13 mouse cellular contexts compared by ENCODE assay signal in genomic region chr13:49360906-49361406, GRCm38 (mm10). TPM values are rescaled to one million over a fixed set of nuclear protein-coding genes. Genes with fewer than 3 reads are reported as not detected.
DNase-seq lines count a peak whose midpoint lies in the region; ATAC-seq lines count a peak whose summit lies in the region.
"Had no signal": no experiment of that assay in that cellular context is flagged by ENCODE, and none has a peak within 500 bp of the region (broad histone marks: within the 10 kb centered on the region; RNA-seq: fewer than 3 reads in every experiment).

No protein-coding gene starts in this region.

- H3K27me3 ChIP-seq in lung, embryonic 16.5 days (ENCODE audit: control insufficient read depth, insufficient read depth, low read depth, low read length), result no peaks in the 10 kb centered on the region
- H3K27me3 ChIP-seq in heart, embryonic 14.5 days (ENCODE audit: control insufficient read depth, insufficient read depth, low read length), result no peaks in the 10 kb centered on the region
- H3K27me3 ChIP-seq: embryonic facial prominence, embryonic 12.5 days had no signal

- peak overlapping the region; percentile 33; the same call in 1 of the 2 replicates for H3K9ac ChIP-seq in lung, embryonic 16.5 days (ENCODE audit: low read length)
- H3K9ac ChIP-seq in heart, embryonic 14.5 days (ENCODE audit: low read length), result peak overlapping the region; percentile 44
- H3K9ac ChIP-seq: embryonic facial prominence, embryonic 12.5 days had no signal

- ATAC-seq in lung, embryonic 16.5 days (ENCODE audit: low read depth), result no peak
- 0 out of 2 replicates have a peak, but pooled peaks have one; percentile 19 for ATAC-seq in heart, embryonic 14.5 days (ENCODE audit: insufficient number of reproducible peaks, insufficient read depth, low FRiP score, low read depth)
- ATAC-seq in megakaryocyte-erythroid progenitor cell, adult 5-6 weeks (replicated peaks; ENCODE audit: low FRiP score, low TSS enrichment, poor library complexity, severe bottlenecking), result 0 out of 2 replicates have a peak, but pooled peaks have one; percentile 31

- H3K4me2 ChIP-seq in lung, embryonic 16.5 days (ENCODE audit: low read depth, low read length), result no peak overlapping the region
- peak overlapping the region; percentile 59 for H3K4me2 ChIP-seq in heart, embryonic 14.5 days (ENCODE audit: low read length)
- H3K4me2 ChIP-seq: embryonic facial prominence, embryonic 12.5 days had no signal

- WGBS in lung, embryonic 16.5 days, result 12% methylated on average over 3 of the region's 3 CpGs
- 3% methylated on average over 3 of the region's 3 CpGs for WGBS in heart, embryonic 14.5 days

- intact Hi-C loops in heart, postnatal 14 days (cut with DNase I), result no loop called here

- H3K4me3 ChIP-seq in lung, embryonic 16.5 days (ENCODE audit: low read length), result no peak overlapping the region
- H3K4me3 ChIP-seq in heart, embryonic 14.5 days (ENCODE audit: control insufficient read depth in 1 of 2, insufficient read depth in 1 of 2, low read depth in 1 of 2, low read length in 2 of 2), result 0 out of 4 replicates have a peak overlapping the region, but pooled peaks of 1 of the 2 experiments have one; percentile 13
- H3K4me3 ChIP-seq: embryonic facial prominence, embryonic 12.5 days had no signal

- H3K36me3 ChIP-seq in lung, embryonic 16.5 days (ENCODE audit: control insufficient read depth, insufficient read depth, low read length), result no peaks in the 10 kb centered on the region; the same call in 1 of the 2 replicates
- H3K36me3 ChIP-seq in heart, embryonic 14.5 days (ENCODE audit: control insufficient read depth, insufficient read depth, low read length), result peaks cover 8% of the 10 kb centered on the region

- no peaks in the 10 kb centered on the region for H3K9me3 ChIP-seq in lung, embryonic 16.5 days (ENCODE audit: control insufficient read depth, low read length)
- H3K9me3 ChIP-seq in heart, embryonic 14.5 days (ENCODE audit: control insufficient read depth, low read length), result no peaks in the 10 kb centered on the region
- H3K9me3 ChIP-seq: embryonic facial prominence, embryonic 12.5 days; G1E had no signal

- peak overlapping the region; percentile 61 for H3K27ac ChIP-seq in lung, embryonic 16.5 days (ENCODE audit: low read length)
- H3K27ac ChIP-seq in heart, embryonic 14.5 days (replicated peaks in 1 of 2; ENCODE audit: control insufficient read depth in 1 of 2, insufficient read depth in 1 of 2, low read depth in 2 of 2, low read length in 2 of 2), result peak overlapping the region; percentile 95 to 98
- H3K27ac ChIP-seq: embryonic facial prominence, embryonic 12.5 days had no signal

- H3K4me1 ChIP-seq in lung, embryonic 16.5 days (replicated peaks; ENCODE audit: control insufficient read depth, insufficient read depth, low read length), result peaks cover 17% of the 10 kb centered on the region
- peaks cover 29 to 58% of the 10 kb centered on the region in 2 experiments for H3K4me1 ChIP-seq in heart, embryonic 14.5 days (ENCODE audit: control insufficient read depth in 2 of 2, insufficient read depth in 2 of 2, low read length in 2 of 2)

- peak; percentile 76 to 80 for DNase-seq in heart, adult 18-20 months
- no peak for DNase-seq in heart, postnatal 14 days
- no peak for DNase-seq in lung, postnatal 14 days
- no peak for DNase-seq in spleen, postnatal 4 days (ENCODE audit: low spot score in 2 of 2)
- no peak for DNase-seq in layer of hippocampus, postnatal 14 days (ENCODE audit: low spot score in 2 of 2)
- DNase-seq: B cell, adult 2 months; cerebellum, adult 8-10 months; left cerebral cortex, postnatal 4 days had no signal

RNA-seq across cellular contexts. Expression of gene Bicd2, which starts 19.6 kb away (rescaled TPM):
- total RNA-seq in heart, adult 18-20 months (2021), result 10 to 100 TPM; 67.3 to 73.9 TPM
- total RNA-seq in heart, postnatal 14 days (2021), result 10 to 100 TPM; 72.1 to 77.7 TPM
- 31.2 and 32.1 TPM in 2 replicates for polyA plus RNA-seq in lung, embryonic 16.5 days (2015; fragmentation: Nextera tagmentation; extraction: Ambion mirVana)
- polyA plus RNA-seq in heart, embryonic 14.5 days (2014; fragmentation: Nextera tagmentation; extraction: Ambion mirVana), result 47.3 and 48.3 TPM in 2 replicates
- total RNA-seq in megakaryocyte-erythroid progenitor cell, adult 5-6 weeks (2014; fragmentation: Nextera tagmentation), result 14.8 and 16.1 TPM in 2 replicates
- 18.3 and 26.2 TPM in 2 replicates for total RNA-seq in megakaryocyte-erythroid progenitor cell, adult 5-6 weeks (2017)
- 10 to 100 TPM; 47.9 to 48.6 TPM for total RNA-seq in layer of hippocampus, postnatal 14 days (2021)

RNA-seq across cellular contexts. Expression of gene Fgd3, which starts 40.8 kb away (rescaled TPM):
- total RNA-seq in heart, adult 18-20 months (2021), result 1 to 10 TPM; 1.2 to 2.4 TPM
- total RNA-seq in heart, postnatal 14 days (2021), result 1 to 10 TPM in 1 of 2 experiments, under 1 TPM in 1; 0.79 to 1.5 TPM
- 0.26 and 0.33 TPM in 2 replicates for polyA plus RNA-seq in lung, embryonic 16.5 days (2015; fragmentation: Nextera tagmentation; extraction: Ambion mirVana)
- 0.09 TPM in 2 replicates for polyA plus RNA-seq in heart, embryonic 14.5 days (2014; fragmentation: Nextera tagmentation; extraction: Ambion mirVana)
- total RNA-seq in megakaryocyte-erythroid progenitor cell, adult 5-6 weeks (2014; fragmentation: Nextera tagmentation), result 4.5 and 5.0 TPM in 2 replicates
- 4.6 and 5.2 TPM in 2 replicates for total RNA-seq in megakaryocyte-erythroid progenitor cell, adult 5-6 weeks (2017)
- total RNA-seq in layer of hippocampus, postnatal 14 days (2021), result 1 to 10 TPM; 7.3 to 7.9 TPM

Comparison
In these comparisons a context has a peak if more than half of its experiments do, and no peak if none do; other contexts are left out.
1. DNase-seq: peak in heart, adult 18-20 months (2 of 2); none in heart, postnatal 14 days (0 of 2), lung, postnatal 14 days (single experiment), spleen, postnatal 4 days (0 of 2) and layer of hippocampus, postnatal 14 days (0 of 2).